Mouse (Mus musculus): Measurements from ENCODE around the gene Zxdc. TPM values are rescaled to one million over a fixed set of nuclear protein-coding genes. Genes with fewer than 3 reads are reported as not detected.

Zxdc gene
- polyA plus RNA-seq, 1 experiment from 2014 or later = 7.3 TPM

GRCm38 (mm10) chr6:90348500-90348899 lies 20.8 kb upstream of the Zxdc start:
- Histone ChIP-seq H3K36me3 (no peaks in the 10 kb centered on the region), H3K27me3 (replicated peaks) (no peaks in the 10 kb centered on the region), H3K4me3 (replicated peaks) (no peak overlapping the region), H3K4me2 (replicated peaks) (no peak overlapping the region), H3K27ac (no peak overlapping the region), H3K9ac (no peak overlapping the region), H3K9me3 (no peaks in the 10 kb centered on the region), H3K4me1 (replicated peaks) (no peaks in the 10 kb centered on the region)
- WGBS = 69% methylated on average over 4 of the region's 4 CpGs
- no peak for ATAC-seq

- no peaks in the 10 kb centered on the region for H3K27me3 ChIP-seq (replicated peaks)
- H3K4me2 ChIP-seq (replicated peaks) = no peak overlapping the region
- H3K27ac ChIP-seq = no peak overlapping the region
- ATAC-seq = no peak
- no peaks in the 10 kb centered on the region for H3K36me3 ChIP-seq
- no peak overlapping the region for H3K9ac ChIP-seq
- 65% methylated on average over 2 of the region's 2 CpGs for WGBS
- no peaks in the 10 kb centered on the region for H3K4me1 ChIP-seq (replicated peaks)
- no peak overlapping the region for H3K4me3 ChIP-seq (replicated peaks)
- no peaks in the 10 kb centered on the region for H3K9me3 ChIP-seq
Measured at GRCm38 (mm10) chr6:90350011-90350410, 19.3 kb upstream of the Zxdc start.

- no peak for ATAC-seq
- Histone ChIP-seq H3K9ac (no peak overlapping the region), H3K27ac (0 out of 2 replicates have a peak overlapping the region, but pooled peaks have one; percentile 1), H3K4me3 (replicated peaks) (no peak overlapping the region), H3K4me2 (replicated peaks) (no peak overlapping the region), H3K27me3 (replicated peaks) (no peaks in the 10 kb centered on the region), H3K4me1 (replicated peaks) (peaks cover 16% of the 10 kb centered on the region; the same call in 1 of the 2 replicates), H3K9me3 (no peaks in the 10 kb centered on the region), H3K36me3 (no peaks in the 10 kb centered on the region)
- WGBS = 50% methylated on average over 5 of the region's 5 CpGs
Measured at GRCm38 (mm10) chr6:90358142-90358541, 11.2 kb upstream of the Zxdc start.

GRCm38 (mm10) chr6:90359445-90359844 lies 9.8 kb upstream of the Zxdc start:
- no peaks in the 10 kb centered on the region for H3K36me3 ChIP-seq
- H3K4me2 ChIP-seq (replicated peaks) = no peak overlapping the region
- 77% methylated on average over 2 of the region's 2 CpGs for WGBS
- H3K4me3 ChIP-seq (replicated peaks) = no peak overlapping the region
- H3K9me3 ChIP-seq = no peaks in the 10 kb centered on the region
- no peak overlapping the region for H3K27ac ChIP-seq
- H3K4me1 ChIP-seq (replicated peaks) = peaks cover 16% of the 10 kb centered on the region; the same call in 1 of the 2 replicates
- H3K9ac ChIP-seq = no peak overlapping the region
- no peak for ATAC-seq
- H3K27me3 ChIP-seq (replicated peaks) = no peaks in the 10 kb centered on the region

GRCm38 (mm10) chr6:90360024-90360781 lies 9.1 kb upstream of the Zxdc start:
- Histone ChIP-seq H3K27me3 (replicated peaks) (no peaks in the 10 kb centered on the region), H3K27ac (no peak overlapping the region; the same call in 1 of the 2 replicates), H3K4me2 (replicated peaks) (no peak overlapping the region), H3K9ac (no peak overlapping the region), H3K4me3 (replicated peaks) (no peak overlapping the region), H3K4me1 (replicated peaks) (peaks cover 16% of the 10 kb centered on the region; the same call in 1 of the 2 replicates), H3K36me3 (no peaks in the 10 kb centered on the region), H3K9me3 (no peaks in the 10 kb centered on the region)
- ATAC-seq = peak; percentile 85
- WGBS = 52% methylated on average over 7 of the region's 7 CpGs

GRCm38 (mm10) chr6:90360922-90361614 lies 8.2 kb upstream of the Zxdc start:
- ATAC-seq = no peak
- 83% methylated on average over 6 of the region's 6 CpGs for WGBS
- H3K27ac ChIP-seq = no peak overlapping the region

GRCm38 (mm10) chr6:90363301-90363700 lies 6.0 kb upstream of the Zxdc start:
- H3K27ac ChIP-seq = no peak overlapping the region
- H3K4me3 ChIP-seq (replicated peaks) = no peak overlapping the region
- H3K9me3 ChIP-seq = no peaks in the 10 kb centered on the region
- H3K4me1 ChIP-seq (replicated peaks) = peaks cover 16% of the 10 kb centered on the region; the same call in 1 of the 2 replicates
- H3K36me3 ChIP-seq = no peaks in the 10 kb centered on the region
- whole genome bisulfite sequencing = 87% methylated on average over 5 of the region's 5 CpGs
- H3K4me2 ChIP-seq (replicated peaks) = no peak overlapping the region
- no peak overlapping the region for H3K9ac ChIP-seq
- no peak for ATAC-seq
- H3K27me3 ChIP-seq (replicated peaks) = no peaks in the 10 kb centered on the region

More at GRCm38 (mm10) chr6:90360922-90361614, 8.2 kb upstream of the Zxdc start:
- Histone ChIP-seq H3K4me1 (replicated peaks) (peaks cover 16% of the 10 kb centered on the region; the same call in 1 of the 2 replicates), H3K9ac (no peak overlapping the region), H3K36me3 (no peaks in the 10 kb centered on the region), H3K4me2 (replicated peaks) (no peak overlapping the region), H3K27me3 (replicated peaks) (no peaks in the 10 kb centered on the region), H3K4me3 (replicated peaks) (no peak overlapping the region), H3K9me3 (no peaks in the 10 kb centered on the region)

GRCm38 (mm10) chr6:90369725-90370553 lies 647 bp downstream of the Zxdc start:
- Histone ChIP-seq H3K9ac (peak overlapping the region; percentile 86), H3K36me3 (0 out of 2 replicates have a peak, but pooled peaks cover 11% of the 10 kb centered on the region), H3K27ac (peak overlapping the region; percentile 86), H3K4me1 (replicated peaks) (peaks cover 11% of the 10 kb centered on the region), H3K4me2 (replicated peaks) (peak overlapping the region; percentile 91), H3K9me3 (no peaks in the 10 kb centered on the region), H3K4me3 (replicated peaks) (peak overlapping the region; percentile 97), H3K27me3 (replicated peaks) (no peaks in the 10 kb centered on the region)
- under 1% methylated on average over 98 of the region's 98 CpGs for WGBS
- ATAC-seq = peak; percentile 88

- no peak for ATAC-seq
- H3K9ac ChIP-seq = no peak overlapping the region
- no peaks in the 10 kb centered on the region for H3K27me3 ChIP-seq (replicated peaks)
- no peak overlapping the region for H3K27ac ChIP-seq
- peaks cover 11% of the 10 kb centered on the region for H3K4me1 ChIP-seq (replicated peaks)
- H3K4me3 ChIP-seq (replicated peaks) = no peak overlapping the region
- WGBS = 74% methylated on average over 4 of the region's 4 CpGs
- H3K4me2 ChIP-seq (replicated peaks) = no peak overlapping the region
- peaks cover 18% of the 10 kb centered on the region; the same call in 1 of the 2 replicates for H3K36me3 ChIP-seq
- no peaks in the 10 kb centered on the region for H3K9me3 ChIP-seq
Measured at GRCm38 (mm10) chr6:90374647-90375046, 5.4 kb downstream of the Zxdc start.

GRCm38 (mm10) chr6:90377708-90378107 lies 8.4 kb downstream of the Zxdc start:
- Histone ChIP-seq H3K27ac (no peak overlapping the region), H3K4me3 (replicated peaks) (no peak overlapping the region), H3K4me2 (replicated peaks) (no peak overlapping the region), H3K4me1 (replicated peaks) (no peaks in the 10 kb centered on the region), H3K36me3 (peaks cover 38% of the 10 kb centered on the region), H3K9me3 (no peaks in the 10 kb centered on the region), H3K9ac (no peak overlapping the region), H3K27me3 (replicated peaks) (no peaks in the 10 kb centered on the region)
- ATAC-seq = no peak
- 92% methylated on average over 2 of the region's 2 CpGs for WGBS

- no peak overlapping the region for H3K4me2 ChIP-seq (replicated peaks)
- 94% methylated on average over 2 of the region's 2 CpGs for WGBS
- H3K4me3 ChIP-seq (replicated peaks) = no peak overlapping the region
- ATAC-seq = no peak
- H3K9me3 ChIP-seq = no peaks in the 10 kb centered on the region
- no peaks in the 10 kb centered on the region for H3K4me1 ChIP-seq (replicated peaks)
- H3K27ac ChIP-seq = no peak overlapping the region
- peaks cover 43% of the 10 kb centered on the region for H3K36me3 ChIP-seq
- no peak overlapping the region for H3K9ac ChIP-seq
- no peaks in the 10 kb centered on the region for H3K27me3 ChIP-seq (replicated peaks)
Measured at GRCm38 (mm10) chr6:90381465-90381864, 12.2 kb downstream of the Zxdc start.

GRCm38 (mm10) chr6:90390629-90391028 lies 21.3 kb downstream of the Zxdc start:
- H3K4me1 ChIP-seq (replicated peaks) = no peaks in the 10 kb centered on the region
- no peak for ATAC-seq
- 88% methylated on average over 4 of the region's 4 CpGs for WGBS
- peaks cover 14% of the 10 kb centered on the region; the same call in 1 of the 2 replicates for H3K36me3 ChIP-seq
- no peak overlapping the region for H3K27ac ChIP-seq
- H3K4me2 ChIP-seq (replicated peaks) = no peak overlapping the region
- H3K27me3 ChIP-seq (replicated peaks) = no peaks in the 10 kb centered on the region
- H3K9me3 ChIP-seq = no peaks in the 10 kb centered on the region
- H3K4me3 ChIP-seq (replicated peaks) = no peak overlapping the region
- no peak overlapping the region for H3K9ac ChIP-seq

Data from intestine, embryonic 15.5 days (tissue).